ENCODE assay signal across 9 mouse cellular contexts in genomic region chr3:88619113-88620097, GRCm38 (mm10). TPM values are rescaled to one million over a fixed set of nuclear protein-coding genes. Genes with fewer than 3 reads are reported as not detected.
DNase-seq lines count a peak whose midpoint lies in the region; ATAC-seq and TF ChIP-seq lines count a peak whose summit lies in the region.
"Had no signal": no experiment of that assay in that cellular context is flagged by ENCODE, and none has a peak within 500 bp of the region (broad histone marks: within the 10 kb centered on the region; RNA-seq: fewer than 3 reads in every experiment).

No protein-coding gene starts in this region.

- peaks cover 14% of the 10 kb centered on the region; the same call in 1 of the 2 replicates for H3K27me3 ChIP-seq in forebrain, embryonic 10.5 days (ENCODE audit: poor library complexity, severe bottlenecking)
- no peaks in the 10 kb centered on the region for H3K27me3 ChIP-seq in forebrain, embryonic 15.5 days
- H3K27me3 ChIP-seq in neural tube, embryonic 13.5 days, result no peaks in the 10 kb centered on the region
- no peaks in the 10 kb centered on the region for H3K27me3 ChIP-seq in heart, postnatal 0 days (ENCODE audit: control insufficient read depth, insufficient read depth, low read length)

- DNase-seq in forebrain, embryonic 10.5 days (ENCODE audit: extremely low spot score, low spot score), result no peak
- no peak for DNase-seq in neural tube, embryonic 10.5 days (ENCODE audit: extremely low spot score, low spot score)
- peak; percentile 50 for DNase-seq in heart, postnatal 0 days (ENCODE audit: low spot score)

- no peak overlapping the region for H3K9ac ChIP-seq in forebrain, embryonic 15.5 days (replicated peaks)
- no peak overlapping the region for H3K9ac ChIP-seq in neural tube, embryonic 13.5 days
- H3K9ac ChIP-seq in heart, postnatal 0 days (replicated peaks; ENCODE audit: low read depth, low read length), result no peak overlapping the region

- H3K4me1 ChIP-seq in forebrain, embryonic 10.5 days, result peaks cover 68% of the 10 kb centered on the region
- H3K4me1 ChIP-seq in forebrain, embryonic 15.5 days, result peaks cover 28% of the 10 kb centered on the region
- H3K4me1 ChIP-seq in neural tube, embryonic 13.5 days (replicated peaks), result peaks cover 43% of the 10 kb centered on the region
- peaks cover 46% of the 10 kb centered on the region for H3K4me1 ChIP-seq in heart, postnatal 0 days (ENCODE audit: control insufficient read depth, insufficient read depth)
- H3K4me1 ChIP-seq in olfactory bulb, adult 2 months (ENCODE audit: control insufficient read depth, insufficient read depth, low read length), result peaks cover 43% of the 10 kb centered on the region

- 0 out of 2 replicates have a peak overlapping the region, but pooled peaks have one; percentile 35 for H3K27ac ChIP-seq in forebrain, embryonic 10.5 days
- no peak overlapping the region for H3K27ac ChIP-seq in forebrain, embryonic 15.5 days (replicated peaks)
- no peak overlapping the region for H3K27ac ChIP-seq in neural tube, embryonic 13.5 days (replicated peaks)
- peak overlapping the region; percentile 98 for H3K27ac ChIP-seq in heart, postnatal 0 days (ENCODE audit: low read depth)
- H3K27ac ChIP-seq in olfactory bulb, adult 2 months (ENCODE audit: insufficient read depth, low read depth, low read length), result peak overlapping the region; percentile 8; the same call in 1 of the 2 replicates

- WGBS in forebrain, embryonic 10.5 days, result 36% methylated on average over 9 of the region's 9 CpGs
- 49% methylated on average over 9 of the region's 9 CpGs for WGBS in forebrain, embryonic 15.5 days
- 45% methylated on average over 9 of the region's 9 CpGs for WGBS in neural tube, embryonic 13.5 days
- WGBS in heart, postnatal 0 days, result 34% methylated on average over 9 of the region's 9 CpGs
- 41% methylated on average over 9 of the region's 9 CpGs for WGBS in olfactory bulb, adult 2 months

- no peak for TF ChIP-seq CTCF in heart, postnatal 0 days (IDR thresholded peaks at IDR 0.05; ENCODE audit: low read depth)
- no peak for TF ChIP-seq CTCF in olfactory bulb, adult 2 months (IDR thresholded peaks at IDR 0.05; ENCODE audit: insufficient read depth, low read depth, low read length)

- no peak for TF ChIP-seq EP300 in heart, postnatal 0 days (IDR thresholded peaks at IDR 0.05; ENCODE audit: low read depth)

- no peak for ATAC-seq in forebrain, embryonic 15.5 days (replicated peaks)
- ATAC-seq in neural tube, embryonic 13.5 days (ENCODE audit: low read depth), result no peak
- no peak for ATAC-seq in heart, postnatal 0 days (ENCODE audit: insufficient read depth, low read depth)
- no peak for ATAC-seq in erythroblast, adult 5-6 weeks (replicated peaks; ENCODE audit: low FRiP score, poor library complexity, severe bottlenecking)
- no peak for ATAC-seq in activated CD4-positive, CD25-positive, alpha-beta regulatory T cell, adult 4 months

- no peak overlapping the region for H3K4me2 ChIP-seq in forebrain, embryonic 15.5 days (replicated peaks)
- H3K4me2 ChIP-seq in neural tube, embryonic 13.5 days, result no peak overlapping the region
- H3K4me2 ChIP-seq in heart, postnatal 0 days (ENCODE audit: low read depth, low read length), result peak overlapping the region; percentile 51

- H3K36me3 ChIP-seq in forebrain, embryonic 10.5 days (replicated peaks), result peaks cover 3% of the 10 kb centered on the region
- no peaks in the 10 kb centered on the region for H3K36me3 ChIP-seq in forebrain, embryonic 15.5 days
- H3K36me3 ChIP-seq in neural tube, embryonic 13.5 days, result no peaks in the 10 kb centered on the region
- no peaks in the 10 kb centered on the region for H3K36me3 ChIP-seq in heart, postnatal 0 days (replicated peaks; ENCODE audit: control insufficient read depth, insufficient read depth, low read length)

- H3K9me3 ChIP-seq in forebrain, embryonic 10.5 days, result no peaks in the 10 kb centered on the region
- H3K9me3 ChIP-seq in forebrain, embryonic 15.5 days, result no peaks in the 10 kb centered on the region
- no peaks in the 10 kb centered on the region for H3K9me3 ChIP-seq in neural tube, embryonic 13.5 days
- H3K9me3 ChIP-seq in heart, postnatal 0 days (replicated peaks; ENCODE audit: control insufficient read depth, low read length), result no peaks in the 10 kb centered on the region

- TF ChIP-seq POLR2A in olfactory bulb, adult 2 months (IDR thresholded peaks at IDR 0.05; ENCODE audit: insufficient read depth, low read depth, low read length), result no peak

- peak overlapping the region; percentile 16; the same call in 1 of the 2 replicates for H3K4me3 ChIP-seq in forebrain, embryonic 10.5 days
- H3K4me3 ChIP-seq in forebrain, embryonic 15.5 days, result no peak overlapping the region
- peak overlapping the region; percentile 1; the same call in 1 of the 2 replicates for H3K4me3 ChIP-seq in neural tube, embryonic 13.5 days
- no peak overlapping the region for H3K4me3 ChIP-seq in heart, postnatal 0 days (ENCODE audit: low read depth, low read length)
- no peak overlapping the region for H3K4me3 ChIP-seq in olfactory bulb, adult 2 months (ENCODE audit: insufficient read depth, low read depth, low read length)

RNA-seq across cellular contexts. Expression of gene Arhgef2, which starts 13.6 kb away (rescaled TPM):
- 79.3 and 92.6 TPM in 2 replicates for polyA plus RNA-seq in forebrain, embryonic 10.5 days (2016; fragmentation: Nextera tagmentation; extraction: Ambion mirVana)
- 192 and 193 TPM in 2 replicates for polyA plus RNA-seq in forebrain, embryonic 15.5 days (2015; fragmentation: Nextera tagmentation; extraction: Ambion mirVana)
- 146 and 157 TPM in 2 replicates for polyA plus RNA-seq in neural tube, embryonic 13.5 days (2015; fragmentation: Nextera tagmentation; extraction: Ambion mirVana)
- total RNA-seq in heart, postnatal 0 days (2014; rRNA removed; ENCODE audit: low replicate concordance), result 81.1 and 146 TPM in 2 replicates
- 52.2 and 56.1 TPM in 2 replicates for polyA plus RNA-seq in heart, postnatal 0 days (2015; fragmentation: Nextera tagmentation; extraction: Ambion mirVana)
- not detected in 2 replicates for polyA plus RNA-seq in olfactory bulb, adult 2 months (2012; ENCODE audit: insufficient read depth, insufficient read length, low replicate concordance, missing spikeins)
- 15.2 and 20.5 TPM in 2 replicates for total RNA-seq in erythroblast, adult 5-6 weeks (2015; ENCODE audit: low replicate concordance)
- 16.7 and 18.1 TPM in 2 replicates for total RNA-seq in erythroblast, adult 5-6 weeks (2017; ENCODE audit: low replicate concordance)
- 10 to 100 TPM; 45.7 to 54.0 TPM for polyA plus RNA-seq in activated CD4-positive, CD25-positive, alpha-beta regulatory T cell, adult 4 months (2017; shearing (Covaris generic))

RNA-seq across cellular contexts. Expression of gene Rxfp4, which starts 33.5 kb away (rescaled TPM):
- not detected in 2 replicates for polyA plus RNA-seq in forebrain, embryonic 10.5 days (2016; fragmentation: Nextera tagmentation; extraction: Ambion mirVana)
- not detected in 2 replicates for polyA plus RNA-seq in forebrain, embryonic 15.5 days (2015; fragmentation: Nextera tagmentation; extraction: Ambion mirVana)
- not detected in 2 replicates for polyA plus RNA-seq in neural tube, embryonic 13.5 days (2015; fragmentation: Nextera tagmentation; extraction: Ambion mirVana)
- total RNA-seq in heart, postnatal 0 days (2014; rRNA removed; ENCODE audit: low replicate concordance), result not detected in 2 replicates
- polyA plus RNA-seq in heart, postnatal 0 days (2015; fragmentation: Nextera tagmentation; extraction: Ambion mirVana), result not detected in 2 replicates
- polyA plus RNA-seq in olfactory bulb, adult 2 months (2012; ENCODE audit: insufficient read depth, insufficient read length, low replicate concordance, missing spikeins), result not detected in 2 replicates
- not detected in 2 replicates for total RNA-seq in erythroblast, adult 5-6 weeks (2015; ENCODE audit: low replicate concordance)
- total RNA-seq in erythroblast, adult 5-6 weeks (2017; ENCODE audit: low replicate concordance), result not detected in 2 replicates
- not detected for polyA plus RNA-seq in activated CD4-positive, CD25-positive, alpha-beta regulatory T cell, adult 4 months (2017; shearing (Covaris generic))
- polyA plus RNA-seq: frontal cortex, adult 2 months had no signal

RNA-seq across cellular contexts. Expression of gene Ssr2, which starts 43.7 kb away (rescaled TPM):
- 174 and 188 TPM in 2 replicates for polyA plus RNA-seq in forebrain, embryonic 10.5 days (2016; fragmentation: Nextera tagmentation; extraction: Ambion mirVana)
- 133 and 134 TPM in 2 replicates for polyA plus RNA-seq in forebrain, embryonic 15.5 days (2015; fragmentation: Nextera tagmentation; extraction: Ambion mirVana)
- polyA plus RNA-seq in neural tube, embryonic 13.5 days (2015; fragmentation: Nextera tagmentation; extraction: Ambion mirVana), result 157 and 164 TPM in 2 replicates
- total RNA-seq in heart, postnatal 0 days (2014; rRNA removed; ENCODE audit: low replicate concordance), result 246 and 286 TPM in 2 replicates
- 144 and 146 TPM in 2 replicates for polyA plus RNA-seq in heart, postnatal 0 days (2015; fragmentation: Nextera tagmentation; extraction: Ambion mirVana)
- not detected in 2 replicates for polyA plus RNA-seq in olfactory bulb, adult 2 months (2012; ENCODE audit: insufficient read depth, insufficient read length, low replicate concordance, missing spikeins)
- total RNA-seq in erythroblast, adult 5-6 weeks (2015; ENCODE audit: low replicate concordance), result 80.3 and 91.8 TPM in 2 replicates
- total RNA-seq in erythroblast, adult 5-6 weeks (2017; ENCODE audit: low replicate concordance), result 24.3 and 35.9 TPM in 2 replicates
- polyA plus RNA-seq in activated CD4-positive, CD25-positive, alpha-beta regulatory T cell, adult 4 months (2017; shearing (Covaris generic)), result 100 to 1,000 TPM; 163 to 193 TPM

Comparison
In these comparisons a context has a peak if more than half of its experiments do, and no peak if none do; other contexts are left out.
1. H3K27ac ChIP-seq: peak in forebrain, embryonic 10.5 days (single experiment), heart, postnatal 0 days (single experiment) and olfactory bulb, adult 2 months (single experiment); none in forebrain, embryonic 15.5 days (single experiment) and neural tube, embryonic 13.5 days (single experiment).
2. H3K4me3 ChIP-seq: peak in forebrain, embryonic 10.5 days (single experiment) and neural tube, embryonic 13.5 days (single experiment); none in forebrain, embryonic 15.5 days (single experiment), heart, postnatal 0 days (single experiment) and olfactory bulb, adult 2 months (single experiment).